Mouse (Mus musculus) left cerebral cortex, adult 11 months (tissue): ENCODE data around the gene Prkd3.

Source experiments
- DNase-seq: peaks from one replicate; pipeline ENCODE4 v3.0.0; 2022; ENCODE audit warnings: low spot score

Gene Prkd3

DNA sequence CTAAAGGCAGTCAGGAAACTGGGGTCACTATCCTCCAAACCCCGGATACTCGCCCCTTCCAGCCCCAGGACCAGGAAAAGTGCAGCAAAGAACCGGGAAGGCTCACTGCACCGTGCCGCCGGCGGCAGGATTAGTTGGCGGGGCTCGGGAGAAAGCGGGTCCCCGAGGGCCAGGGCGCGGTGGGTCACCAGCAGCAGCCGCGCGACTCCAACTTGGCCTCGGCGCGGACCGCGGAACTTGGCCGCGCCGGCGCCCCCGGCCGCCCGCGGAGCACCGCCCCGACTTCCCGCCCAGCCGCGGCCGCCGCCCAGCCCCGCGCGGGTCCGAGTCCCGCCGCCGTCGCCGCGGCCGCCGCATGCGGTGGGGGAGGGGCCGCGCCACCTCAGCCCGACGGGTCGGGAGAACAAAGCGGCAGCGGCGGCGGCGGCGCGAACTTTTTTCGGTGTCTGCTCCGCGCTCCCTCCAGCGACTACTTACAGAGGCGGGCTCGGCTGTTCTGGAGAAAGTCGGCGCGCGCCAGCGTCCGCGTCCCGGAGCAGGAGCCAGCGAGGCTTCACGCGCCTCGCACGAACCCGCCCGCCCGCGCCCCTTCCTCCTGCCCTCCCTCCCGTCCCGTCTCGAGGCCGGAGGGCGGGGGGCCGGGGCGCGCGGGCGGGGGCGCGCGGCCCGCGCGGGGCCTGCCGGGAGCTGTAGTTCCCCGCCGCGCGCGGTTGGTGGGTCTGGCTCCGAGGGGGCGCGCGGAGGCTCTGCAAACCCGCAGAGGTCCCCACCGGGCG lies at the start of gene Prkd3:
Prkd3 (minus strand) TSS at position 609 of the 776 bp plus-strand sequence.
- DNase-seq, result peak; percentile 10

DNA sequence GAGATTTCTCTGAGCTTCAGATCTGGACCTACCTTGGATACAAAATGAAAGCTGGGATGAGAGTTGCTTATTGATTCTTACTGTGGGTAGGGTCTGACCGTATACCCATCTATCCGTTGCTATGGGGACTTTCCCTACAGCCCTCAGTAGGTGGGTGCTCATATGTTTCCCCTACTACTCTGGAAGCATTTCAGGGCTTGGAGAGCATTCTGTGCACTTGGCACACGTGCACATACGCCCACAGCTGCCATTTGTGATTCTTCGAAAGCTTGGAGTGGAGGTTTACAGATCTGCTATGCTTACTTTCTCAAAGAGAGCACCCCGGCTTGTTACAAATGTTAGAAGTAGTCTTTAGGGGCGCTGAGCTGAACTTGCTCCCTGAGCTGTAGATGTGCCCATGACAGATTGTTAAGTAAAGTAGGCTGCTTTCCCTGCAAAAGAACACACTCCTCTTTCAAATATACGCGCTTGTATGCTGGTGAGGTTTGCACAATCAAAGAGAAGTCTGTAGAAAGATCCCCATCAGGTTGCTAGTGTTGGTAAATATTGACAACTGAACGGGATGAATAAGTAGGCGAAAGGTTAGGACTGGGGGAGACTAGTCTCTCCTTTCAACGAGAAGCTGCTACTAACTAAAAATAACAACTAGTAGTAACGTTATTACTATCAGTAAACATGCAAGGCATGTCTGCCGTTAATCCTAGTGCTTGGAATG lies 49.3 kb upstream of the Prkd3 start:
- no peak for DNase-seq

DNA sequence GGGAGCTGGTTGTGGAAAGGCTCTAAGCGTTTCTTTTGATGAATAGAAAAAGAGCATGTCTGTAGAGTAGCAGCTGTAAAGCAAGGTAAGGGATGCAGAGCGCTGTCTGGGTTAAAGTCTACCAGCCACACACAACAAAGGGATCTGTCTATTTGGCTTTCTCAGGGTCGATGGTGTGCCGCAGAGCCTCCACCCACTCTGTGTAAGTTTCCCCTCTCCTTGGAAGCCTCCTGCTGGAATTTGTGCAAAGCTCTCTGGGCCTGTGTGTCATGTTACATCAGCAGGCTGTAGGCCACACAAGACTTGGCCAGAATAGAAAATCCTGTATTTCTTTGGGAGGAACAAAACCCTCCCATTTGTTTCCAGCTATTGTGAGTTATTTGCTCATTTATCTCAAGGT lies 48.4 kb upstream of the Prkd3 start:
- DNase-seq, result no peak

DNA sequence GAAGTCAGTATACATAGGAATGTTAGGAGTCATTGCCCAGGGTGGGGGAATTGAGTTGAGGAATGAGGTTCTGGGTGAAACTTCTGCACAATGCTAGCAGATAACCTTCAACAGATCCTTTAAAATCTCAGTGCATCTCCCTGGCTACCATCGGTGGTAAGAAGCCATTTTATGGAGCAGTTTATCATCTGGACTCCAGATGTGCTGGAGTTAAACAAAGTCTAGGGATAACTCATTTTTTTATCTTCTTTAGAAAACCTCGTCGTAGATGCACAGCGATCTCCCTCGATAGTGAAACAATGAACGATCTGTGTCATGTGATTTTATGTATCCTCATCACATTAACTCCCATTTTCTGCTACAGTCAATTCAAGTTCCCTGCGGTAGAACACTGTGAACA lies 48.0 kb upstream of the Prkd3 start:
- no peak for DNase-seq

DNA sequence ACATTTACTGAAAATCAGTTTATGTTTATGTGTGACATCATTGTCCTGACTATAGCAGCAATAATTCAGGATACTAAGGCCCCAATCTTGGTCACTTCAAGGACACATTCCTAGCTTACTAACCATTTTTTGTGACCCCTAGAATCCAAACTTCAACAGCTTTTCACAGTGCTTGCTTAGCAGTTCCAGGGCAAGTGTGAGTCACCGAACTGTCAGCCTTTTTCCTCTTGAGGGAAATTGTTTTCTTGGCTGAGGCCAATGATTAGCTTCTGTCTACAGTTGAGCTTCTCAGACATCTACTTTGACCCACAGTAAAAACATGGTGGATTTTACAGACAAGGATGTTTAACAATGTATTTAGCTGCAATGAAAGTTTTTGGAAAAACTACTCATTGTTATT lies 43.6 kb upstream of the Prkd3 start:
- DNase-seq, result no peak

DNA sequence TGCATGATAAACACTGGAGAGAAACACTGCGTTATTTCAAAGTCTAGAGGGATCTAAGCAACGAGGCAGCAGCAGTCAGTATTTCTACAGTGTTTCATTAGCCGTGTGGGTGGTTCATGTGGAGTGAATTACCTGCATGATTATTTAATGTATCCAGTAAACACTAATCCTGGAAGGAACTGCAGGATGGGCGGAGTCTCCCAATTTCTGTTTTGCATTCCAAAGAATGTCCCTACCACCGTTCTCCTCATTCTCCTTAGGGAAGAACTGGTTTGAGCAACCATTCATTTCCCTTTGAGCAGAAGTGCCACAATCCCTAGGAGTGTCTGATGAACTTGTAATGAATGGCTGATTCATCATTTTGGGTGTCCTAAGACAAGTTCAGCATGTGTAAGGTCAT lies 39.6 kb upstream of the Prkd3 start:
- DNase-seq, result no peak

DNA sequence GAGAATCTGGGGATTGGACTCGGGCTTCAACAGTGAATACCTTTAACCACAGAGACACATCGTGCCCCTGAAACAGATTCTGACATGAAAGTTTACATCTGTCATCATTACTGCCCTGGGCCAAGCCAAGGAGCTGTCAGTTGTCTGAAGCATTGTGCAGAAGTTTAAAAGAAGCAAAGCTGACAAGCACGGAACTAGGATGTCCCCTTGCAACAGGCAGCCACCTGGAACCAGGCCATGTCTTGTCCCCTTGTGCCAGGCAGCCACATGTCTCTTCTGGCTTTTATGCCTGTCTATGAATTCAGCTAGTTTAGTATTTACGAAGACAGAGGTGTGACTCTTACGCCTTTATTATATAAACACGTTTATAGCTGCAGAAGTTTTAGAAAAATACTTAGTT lies 37.7 kb upstream of the Prkd3 start:
- no peak for DNase-seq

DNA sequence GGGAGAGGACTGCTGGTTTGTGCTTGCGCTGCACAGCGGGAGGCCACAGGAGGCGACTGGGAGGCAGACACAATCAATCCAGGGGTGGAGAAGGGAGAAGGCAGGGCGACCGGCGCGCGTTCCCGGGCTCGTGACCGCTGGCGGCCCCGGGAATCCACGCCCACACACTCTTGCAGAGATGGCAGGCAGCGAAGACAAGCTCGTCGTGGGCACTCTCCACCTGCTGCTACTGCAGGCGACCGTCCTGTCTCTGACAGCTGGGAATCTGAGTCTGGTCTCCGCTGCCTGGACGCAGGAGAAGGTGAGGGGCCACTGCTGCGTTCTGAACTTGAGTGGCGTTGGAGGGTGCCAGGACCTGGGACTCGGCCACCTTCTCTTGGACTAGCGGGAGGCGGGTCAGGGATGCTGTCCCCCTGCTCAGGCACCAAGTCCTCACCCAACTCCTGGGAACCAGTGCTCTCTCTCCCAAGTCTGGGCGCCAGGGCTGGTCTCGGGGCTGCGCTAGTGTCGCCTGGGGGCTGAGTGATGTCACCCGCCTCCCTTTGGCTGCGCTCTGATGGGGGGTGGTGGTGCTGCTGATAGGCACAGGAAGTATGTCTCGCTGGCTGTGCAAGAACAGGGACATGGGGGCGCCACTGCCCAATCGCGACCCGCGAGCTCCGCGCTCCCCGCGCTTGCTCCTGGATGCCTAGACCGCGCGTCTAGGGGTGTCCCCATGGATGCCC lies 31.6 kb upstream of the Prkd3 start:
- peak; percentile 47 for DNase-seq

DNA sequence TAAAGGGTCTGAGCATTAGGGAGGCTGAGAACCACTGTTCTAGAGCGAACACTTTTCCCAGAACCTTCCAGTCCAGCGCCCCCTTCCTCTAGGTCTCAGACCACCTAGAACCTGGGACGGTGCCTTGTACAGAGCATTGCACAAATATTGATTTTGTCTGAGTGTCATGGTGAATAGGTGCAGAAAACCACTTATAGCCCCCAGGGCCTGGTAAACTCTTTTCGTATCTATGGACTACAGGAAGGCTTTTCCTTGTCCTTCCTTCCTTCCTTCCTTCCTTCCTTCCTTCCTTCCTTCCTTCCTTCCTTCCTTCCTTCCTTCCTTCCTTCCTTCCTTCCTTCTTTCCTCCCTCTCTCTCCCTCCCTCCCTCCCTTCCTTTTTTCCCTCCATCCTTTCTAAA lies 31.0 kb upstream of the Prkd3 start, which contains the start of gene Qpct:
Qpct (plus strand) TSS at position 301 of the 400 bp plus-strand sequence.
- DNase-seq, result no peak

DNA sequence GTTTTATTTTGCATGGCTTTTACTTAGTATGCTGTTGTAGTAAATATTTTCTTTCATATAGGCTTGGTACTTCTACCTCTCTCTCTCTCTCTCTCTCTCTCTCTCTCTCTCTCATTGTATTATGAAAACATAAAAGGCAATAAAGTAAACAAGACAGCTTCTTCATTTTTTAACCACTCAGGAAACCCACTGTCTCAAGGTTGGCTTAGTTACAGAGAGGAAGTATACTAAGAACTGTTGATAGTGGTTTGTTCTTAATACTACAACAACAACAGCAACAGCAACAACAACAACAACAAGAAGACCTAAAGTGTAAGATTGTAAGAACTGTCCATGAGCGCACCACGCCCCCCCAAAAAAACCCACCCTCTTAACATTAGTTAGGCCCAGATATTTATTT lies 23.1 kb upstream of the Prkd3 start:
- no peak for DNase-seq

DNA sequence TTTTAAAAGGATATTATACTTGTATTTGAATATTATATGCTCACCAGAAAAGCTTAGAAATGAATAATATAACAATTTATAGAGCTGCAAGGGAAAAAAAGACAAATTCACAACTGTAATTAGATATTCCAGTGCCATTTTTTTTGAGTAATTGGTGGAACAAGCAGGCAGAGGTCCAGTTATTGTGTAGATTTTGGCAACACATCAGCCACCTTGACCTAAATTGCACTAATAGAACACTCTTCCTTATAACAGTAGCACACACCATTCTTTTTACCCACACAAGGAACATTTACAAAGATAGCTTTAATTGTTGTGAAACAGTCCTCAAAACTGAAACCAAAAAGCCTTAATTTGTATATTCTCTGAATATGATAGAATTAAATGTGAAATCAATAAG lies 19.0 kb upstream of the Prkd3 start:
- no peak for DNase-seq

DNA sequence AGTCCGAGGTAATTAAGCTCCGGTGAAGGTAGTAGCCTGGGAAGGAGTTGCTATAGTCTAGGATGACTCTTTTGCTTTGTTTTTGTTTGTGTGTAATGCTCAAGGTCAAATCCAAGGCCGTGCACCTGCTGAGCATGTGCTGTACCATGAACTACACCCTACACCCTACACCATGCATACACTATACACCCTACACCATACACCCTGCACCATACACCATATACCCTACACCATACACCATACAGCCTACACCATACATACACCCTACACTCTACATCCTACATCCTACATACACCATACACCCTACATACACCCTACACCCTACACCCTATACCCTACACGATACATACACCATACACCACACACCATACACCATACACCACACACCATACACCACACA lies 12.2 kb upstream of the Prkd3 start:
- DNase-seq, result no peak

DNA sequence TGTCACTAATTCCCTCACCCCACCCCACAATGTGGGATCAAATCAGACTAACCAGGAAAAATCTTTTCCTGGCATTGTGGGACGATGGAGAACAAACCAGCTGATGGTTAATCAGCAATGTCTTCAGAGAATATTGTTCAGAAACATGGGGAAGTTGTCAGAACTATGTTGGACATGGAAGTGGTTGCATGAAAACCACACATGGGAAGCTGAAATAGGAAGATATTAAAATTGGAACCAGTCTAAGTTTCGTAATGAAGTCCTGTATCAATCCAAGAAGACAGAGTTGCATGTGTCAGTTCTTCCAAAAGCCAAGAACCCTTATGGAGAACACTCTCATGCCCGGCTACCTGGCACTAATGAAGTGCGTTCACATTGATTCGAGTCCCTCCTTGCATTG lies 11.0 kb upstream of the Prkd3 start:
- DNase-seq, result no peak

DNA sequence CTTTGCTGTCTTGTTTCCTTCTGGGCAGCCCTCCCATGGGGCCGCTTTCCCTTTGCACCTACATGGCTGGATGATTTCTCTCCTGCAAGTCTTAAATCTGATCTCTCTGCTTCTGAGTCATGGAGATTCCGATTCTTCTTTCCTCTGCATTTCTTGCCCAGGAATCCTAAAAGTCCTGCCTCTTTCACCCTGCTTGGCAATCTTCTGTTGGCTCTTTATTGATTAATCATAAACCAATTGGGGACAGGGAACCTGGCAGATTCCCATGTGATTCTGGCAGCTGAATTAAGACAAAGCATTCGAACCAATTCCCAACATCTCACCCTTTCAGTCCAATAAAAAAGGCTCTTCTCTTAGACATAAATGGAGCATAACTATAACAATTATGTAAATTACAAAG lies 8.6 kb upstream of the Prkd3 start:
- no peak for DNase-seq

DNA sequence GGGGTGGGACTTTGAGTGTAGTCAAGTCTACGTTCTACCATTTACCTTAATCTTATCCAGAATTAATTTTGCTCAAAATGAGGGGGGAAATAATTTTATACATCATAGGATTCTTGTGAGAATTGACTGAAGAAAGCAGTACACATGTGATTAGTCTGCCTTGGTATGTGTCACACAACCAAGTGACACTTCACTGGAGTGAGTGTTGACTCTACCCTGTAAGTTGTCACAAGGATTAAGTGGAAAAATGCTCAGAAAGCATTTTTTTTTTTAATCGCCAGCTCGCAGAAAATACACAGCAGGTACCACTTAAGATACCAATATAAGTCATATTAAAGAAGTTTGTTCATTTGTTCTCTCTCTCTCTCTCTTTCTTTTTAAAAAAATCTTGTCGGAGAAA lies 3.9 kb upstream of the Prkd3 start:
- DNase-seq, result no peak

DNA sequence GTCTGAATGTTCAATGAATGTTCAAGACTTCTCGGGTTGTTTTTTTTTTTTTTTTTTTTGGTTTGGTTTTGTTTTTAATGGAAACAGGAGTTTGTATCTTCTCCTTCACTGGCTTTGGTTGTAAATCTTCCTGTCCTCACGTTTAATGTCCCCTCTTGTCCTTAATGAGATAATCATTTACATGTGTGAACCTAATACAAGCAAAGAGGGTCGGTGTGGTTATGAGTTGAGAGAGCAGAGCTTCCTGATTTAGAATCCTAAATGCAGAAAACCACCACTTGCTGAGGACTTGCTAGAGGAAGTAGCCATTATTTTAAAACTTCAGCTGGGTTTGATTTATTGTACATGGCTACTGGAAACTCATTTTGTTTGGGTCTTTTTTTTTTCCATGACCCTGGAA lies 2.1 kb upstream of the Prkd3 start:
- no peak for DNase-seq

DNA sequence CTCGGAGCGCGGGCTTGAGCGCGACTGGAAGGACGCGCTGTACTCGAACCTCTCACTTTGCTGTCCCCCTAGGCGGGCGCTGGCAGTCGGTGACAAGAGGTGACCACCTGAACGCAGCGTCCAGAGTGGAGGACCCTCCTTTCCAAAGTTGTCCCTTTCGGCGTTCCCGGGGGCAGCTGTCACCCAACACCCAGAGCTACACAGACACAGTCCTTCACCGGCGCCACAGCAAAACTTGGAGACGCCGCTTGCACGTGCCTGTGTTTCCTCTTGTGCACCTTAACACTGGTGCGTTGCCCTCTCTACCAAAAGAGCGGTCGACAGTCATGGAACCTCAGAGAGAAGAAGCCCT lies 344 bp upstream of the Prkd3 start:
- DNase-seq, result no peak

DNA sequence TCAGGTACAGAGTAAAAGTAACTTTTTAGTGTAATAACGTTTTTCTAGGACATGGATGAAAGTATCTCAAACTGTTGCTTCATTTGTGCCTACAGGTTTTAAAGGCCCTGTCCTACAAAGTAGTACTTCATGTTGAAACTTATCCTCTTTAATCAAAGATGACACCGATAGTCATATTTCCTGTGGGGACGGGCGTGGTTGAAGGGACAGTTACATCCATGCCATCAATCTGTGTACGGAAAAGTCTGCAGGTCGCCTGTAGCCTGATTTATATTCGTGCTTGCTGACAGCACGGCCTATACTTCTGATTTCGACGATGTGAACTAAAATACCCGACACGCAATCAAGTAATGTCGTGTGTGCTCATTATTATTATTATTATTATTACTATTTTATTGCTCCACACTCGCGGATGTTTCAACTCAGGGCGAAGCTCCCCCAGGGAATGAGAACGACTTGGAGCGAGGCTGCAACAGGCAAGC lies 849 bp downstream of the Prkd3 start:
- no peak for DNase-seq

DNA sequence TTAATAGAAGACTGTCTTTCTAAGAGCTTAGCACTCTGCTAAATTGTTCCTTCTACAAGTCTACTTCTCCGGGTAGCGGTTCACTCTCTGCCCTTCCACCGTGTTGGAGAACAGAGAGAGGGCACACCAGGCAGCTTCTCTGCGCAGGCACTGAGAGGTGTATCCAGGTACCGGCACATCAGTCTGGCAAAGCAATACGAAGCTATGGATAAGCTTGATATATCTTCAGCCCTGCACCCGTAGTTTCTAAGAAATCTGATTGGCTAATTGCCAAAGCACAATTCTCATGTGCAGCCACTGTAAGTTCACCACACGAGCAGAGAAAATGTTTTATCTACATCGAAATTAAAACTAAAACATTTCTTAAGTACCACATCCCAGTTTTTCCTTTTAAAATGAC lies 2.2 kb downstream of the Prkd3 start:
- DNase-seq, result no peak

DNA sequence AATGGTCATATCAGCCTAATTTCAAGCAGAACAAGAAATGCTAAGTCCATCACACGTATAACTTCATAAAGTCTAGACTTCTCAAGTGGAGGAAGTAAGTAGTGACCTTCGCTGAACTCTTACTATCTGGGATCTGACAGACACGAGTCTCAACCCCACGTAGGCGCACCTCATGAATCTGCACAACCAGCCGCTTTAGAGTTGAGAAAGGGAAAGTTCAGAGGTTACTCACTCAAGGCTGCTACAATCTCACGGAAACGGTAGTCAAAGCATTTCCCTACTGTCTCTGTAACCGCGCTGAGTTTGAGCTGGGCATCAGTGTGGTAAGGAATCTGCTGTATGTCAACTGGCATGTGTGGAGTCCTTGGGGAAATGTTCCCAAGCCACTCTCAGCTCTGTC lies 4.8 kb downstream of the Prkd3 start:
- no peak for DNase-seq

DNA sequence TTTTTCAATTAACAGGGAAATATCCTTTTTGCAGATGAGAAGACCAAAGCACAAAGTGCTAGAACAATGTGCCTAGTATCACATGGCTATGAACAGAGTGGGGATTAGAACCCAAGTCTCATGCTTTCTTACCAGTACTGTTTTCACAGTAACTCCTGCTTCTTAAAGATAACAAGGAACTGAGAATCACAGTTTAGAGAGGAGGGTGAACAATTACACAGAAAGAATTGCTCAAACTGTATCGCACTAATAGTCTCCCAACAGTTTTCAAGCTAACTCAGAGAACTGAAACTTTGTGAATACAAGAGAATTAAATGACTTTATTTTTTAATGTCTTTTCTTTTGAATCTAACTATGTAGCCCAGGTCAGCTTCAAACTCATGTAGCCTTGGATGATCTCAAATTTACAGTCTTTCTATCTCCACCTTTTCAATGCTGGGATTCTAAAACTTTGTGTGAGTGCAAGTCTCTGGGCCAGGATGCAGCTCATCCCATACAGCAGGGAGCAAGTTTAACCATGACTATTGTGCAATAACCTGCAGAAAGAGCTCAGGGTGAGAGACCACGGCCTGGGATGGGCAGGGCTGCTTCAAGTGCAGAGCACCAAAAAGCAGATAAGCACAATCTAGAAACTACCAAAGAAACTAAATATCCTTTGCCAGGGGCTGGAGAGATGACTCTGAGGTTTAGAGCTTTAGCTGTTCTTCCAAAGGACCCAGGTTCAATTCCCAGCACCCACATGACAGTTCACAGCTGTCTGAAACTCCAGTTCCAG lies 5.5 kb downstream of the Prkd3 start:
- DNase-seq, result no peak

DNA sequence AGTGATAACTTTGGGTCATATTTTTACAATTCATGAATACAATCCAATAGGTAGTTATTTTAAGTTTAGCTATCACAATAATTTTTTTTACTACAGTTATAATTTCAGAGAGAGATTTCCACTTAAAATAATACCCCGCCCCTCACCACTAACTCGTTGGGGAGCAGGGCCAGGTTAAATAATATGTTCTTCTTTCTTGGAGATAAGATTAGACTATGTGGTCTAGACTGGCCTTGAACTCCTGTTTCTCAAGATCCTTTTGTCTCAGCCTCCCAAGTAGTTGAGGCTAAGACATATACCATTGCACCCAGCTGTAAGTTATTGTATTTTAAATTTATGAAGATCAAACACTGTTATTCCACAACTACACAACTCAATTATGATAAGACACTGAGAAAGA lies 7.0 kb downstream of the Prkd3 start:
- DNase-seq, result no peak
